Mouse (Mus musculus) Patski (cell line): Measurements from ENCODE around the gene Gm21887. TPM values are rescaled to one million over a fixed set of nuclear protein-coding genes. Genes with fewer than 3 reads are reported as not detected.
"Not testable (repeated sequence)": the region's sequence is repeated elsewhere in the genome, so short reads cannot be mapped to it uniquely, and the experiment has no call there.

Experiments used
- ATAC-seq: fragments of 100-300 bp; one replicate; pipeline ENCODE4 v1.8.0; 2021
- CTCF ChIA-PET: fragments of 350-600 bp; sonication (Branson Sonifier 250); formaldehyde crosslinking; loops from one replicate; lab custom pipeline; 2022; ENCODE audit warnings: inconsistent platforms; lab: Charles Lee
- POLR2A ChIA-PET: fragments of 350-600 bp; sonication (Branson Sonifier 250); formaldehyde crosslinking; loops from one replicate; lab custom pipeline; 2022; ENCODE audit warnings: antibody characterized with exemption, inconsistent platforms; lab: Charles Lee
- DNase-seq: peaks from one replicate; pipeline ENCODE4 v3.0.0-alpha.2; 2011; ENCODE audit warnings: low read depth, low spot score
- H3K27me3 ChIP-seq: fragments of 371-371 bp; one replicate; pipeline ENCODE4 v1.5.1; 2021
- in situ Hi-C: fragments of 300-500 bp; cut with MboI; formaldehyde crosslinking; loops from 3 replicates; pipeline ENCODE4 v1.11.1; 2018; ENCODE audit warnings: low pct_unique_long_range_greater_than_20kb, mixed read lengths
- polyA plus RNA-seq: library from polyadenylated mRNA; unstranded; gene quantifications from one replicate; pipeline ENCODE4 v1.2.3, GENCODE M21; 2021

The Gm21887 gene
- polyA plus RNA-seq, 1 experiment from 2014 or later = 110 TPM

DNA sequence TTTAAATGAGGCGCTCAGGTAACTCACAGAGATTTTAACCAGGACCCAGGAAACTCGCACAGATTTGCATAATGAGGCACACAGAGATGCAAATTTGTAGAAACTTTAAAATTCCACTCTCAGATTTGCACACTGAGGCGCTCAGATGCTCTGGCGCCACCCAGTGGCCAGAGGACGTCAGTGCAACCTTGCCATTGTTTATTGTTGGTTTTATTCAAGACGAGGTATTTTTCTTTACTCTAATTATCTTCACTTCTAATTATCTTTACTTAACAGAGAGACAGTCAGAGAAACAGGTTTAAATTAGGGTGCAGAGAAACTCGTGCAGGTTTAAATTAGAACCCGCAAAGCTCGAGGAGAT is 11.2 kb downstream of the Gm21887 start:
- DNase-seq, H3K27me3 ChIP-seq, POLR2A ChIA-PET, CTCF ChIA-PET, in situ Hi-C loops: not testable (repeated sequence)
- ATAC-seq = peak; percentile 9

DNA sequence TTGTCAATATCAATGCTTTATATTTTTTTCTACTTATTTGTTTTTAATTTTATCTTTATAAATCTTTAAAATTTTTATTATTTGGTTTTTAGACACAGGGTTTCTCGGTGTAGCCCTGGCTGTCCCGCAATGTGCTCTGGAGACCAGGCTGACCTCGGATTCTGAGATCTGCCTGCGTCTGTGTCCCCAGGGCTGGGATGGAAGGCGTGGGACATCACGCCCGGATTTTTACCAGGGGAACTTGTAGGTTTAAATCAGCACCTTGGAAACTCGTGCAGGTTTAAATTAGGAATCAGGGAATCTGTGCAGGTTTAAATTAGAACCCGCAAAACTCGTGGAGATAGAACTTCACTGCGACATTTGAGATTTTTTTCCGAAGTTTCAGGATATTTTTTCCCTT is 11.7 kb downstream of the Gm21887 start:
- DNase-seq, CTCF ChIA-PET, H3K27me3 ChIP-seq, ATAC-seq, POLR2A ChIA-PET, in situ Hi-C loops: not testable (repeated sequence)

GRCm38 (mm10) chrX:170021750-170022461 is 12.4 kb downstream of the Gm21887 start:
- POLR2A ChIA-PET, CTCF ChIA-PET, in situ Hi-C loops, H3K27me3 ChIP-seq, DNase-seq: not testable (repeated sequence)
- peak; percentile 58 for ATAC-seq

Other genes with a start within 250 kb of the Gm21887 start
- not detected for gene 4933400A11Rik, start 230.0 kb upstream of the Gm21887 start, polyA plus RNA-seq